Mouse (Mus musculus) kidney, adult 11 months (tissue): ENCODE measurements around the gene Snd1.

Experiments used
- DNase-seq: peaks from one replicate; pipeline ENCODE4 v3.0.0; 2022

The Snd1 gene

GRCm38 (mm10) chr6:28599120-28599519, 124.2 kb downstream of the Snd1 start:
- no peak for DNase-seq

GRCm38 (mm10) chr6:28600404-28600803, 125.5 kb downstream of the Snd1 start:
- no peak for DNase-seq

- DNase-seq = no peak
These were observed 128.5 kb downstream of the Snd1 start for GRCm38 (mm10) chr6:28603401-28603800.

GRCm38 (mm10) chr6:28603823-28604222, 128.9 kb downstream of the Snd1 start:
- DNase-seq = no peak

GRCm38 (mm10) chr6:28609291-28609690, 134.4 kb downstream of the Snd1 start:
- no peak for DNase-seq

GRCm38 (mm10) chr6:28610127-28610526, 135.2 kb downstream of the Snd1 start:
- no peak for DNase-seq

- no peak for DNase-seq
These were observed 138.5 kb downstream of the Snd1 start for GRCm38 (mm10) chr6:28613441-28613840.

- DNase-seq = no peak
These were observed 139.9 kb downstream of the Snd1 start for GRCm38 (mm10) chr6:28614856-28615255.

- DNase-seq = no peak
These were observed 140.5 kb downstream of the Snd1 start for GRCm38 (mm10) chr6:28615408-28615807.

- no peak for DNase-seq
These were observed 141.0 kb downstream of the Snd1 start for GRCm38 (mm10) chr6:28615966-28616365.

GRCm38 (mm10) chr6:28618299-28618698, 143.4 kb downstream of the Snd1 start:
- DNase-seq = no peak

GRCm38 (mm10) chr6:28618751-28619153, 143.8 kb downstream of the Snd1 start:
- DNase-seq = peak; percentile 37

- DNase-seq = no peak
These were observed 146.5 kb downstream of the Snd1 start for GRCm38 (mm10) chr6:28621431-28621830.

- no peak for DNase-seq
These were observed 147.0 kb downstream of the Snd1 start for GRCm38 (mm10) chr6:28621961-28622360.

- DNase-seq = peak; percentile 10
These were observed 147.6 kb downstream of the Snd1 start for GRCm38 (mm10) chr6:28622522-28622921.

- DNase-seq = no peak
These were observed 148.0 kb downstream of the Snd1 start for GRCm38 (mm10) chr6:28622963-28623362.

- no peak for DNase-seq
These were observed 153.5 kb downstream of the Snd1 start for GRCm38 (mm10) chr6:28628408-28628807.

GRCm38 (mm10) chr6:28629866-28630265, 154.9 kb downstream of the Snd1 start:
- DNase-seq = no peak

- no peak for DNase-seq
These were observed 156.0 kb downstream of the Snd1 start for GRCm38 (mm10) chr6:28630926-28631325.

GRCm38 (mm10) chr6:28633120-28633519, 158.2 kb downstream of the Snd1 start:
- no peak for DNase-seq

- no peak for DNase-seq
These were observed 158.7 kb downstream of the Snd1 start for GRCm38 (mm10) chr6:28633656-28634055.

- DNase-seq = no peak
These were observed 160.2 kb downstream of the Snd1 start for GRCm38 (mm10) chr6:28635092-28635491.

GRCm38 (mm10) chr6:28635531-28636348, 160.8 kb downstream of the Snd1 start:
- no peak for DNase-seq

GRCm38 (mm10) chr6:28640088-28640487, 165.1 kb downstream of the Snd1 start:
- no peak for DNase-seq

GRCm38 (mm10) chr6:28642909-28643308, 168.0 kb downstream of the Snd1 start:
- DNase-seq = no peak
